Mouse (Mus musculus) layer of hippocampus, adult 9-10 months (tissue): ENCODE measurements at regions not wholly inside any gene's neighbourhood (a gene's known extent, or its start where the extent isn't known, plus 50 kb on each side); places are given as distances from the start of the nearest gene placed in this dataset.
"Not testable (repeated sequence)": the region's sequence is repeated elsewhere in the genome, so short reads cannot be mapped to it uniquely, and the experiment has no call there.

Source experiments
- DNase-seq: peaks from one replicate; pipeline ENCODE4 v3.0.0; 2022; ENCODE audit warnings: low spot score

- DNase-seq, result no peak
These were observed 1052.2 kb downstream of the Hace1 start for GRCm38 (mm10) chr10:46629876-46630275.

GRCm38 (mm10) chr10:46663041-46663440, 1085.4 kb downstream of the Hace1 start:
- DNase-seq, result no peak

- not testable (repeated sequence) for DNase-seq
These were observed 1112.3 kb downstream of the Hace1 start for GRCm38 (mm10) chr10:46689823-46690372.

DNA sequence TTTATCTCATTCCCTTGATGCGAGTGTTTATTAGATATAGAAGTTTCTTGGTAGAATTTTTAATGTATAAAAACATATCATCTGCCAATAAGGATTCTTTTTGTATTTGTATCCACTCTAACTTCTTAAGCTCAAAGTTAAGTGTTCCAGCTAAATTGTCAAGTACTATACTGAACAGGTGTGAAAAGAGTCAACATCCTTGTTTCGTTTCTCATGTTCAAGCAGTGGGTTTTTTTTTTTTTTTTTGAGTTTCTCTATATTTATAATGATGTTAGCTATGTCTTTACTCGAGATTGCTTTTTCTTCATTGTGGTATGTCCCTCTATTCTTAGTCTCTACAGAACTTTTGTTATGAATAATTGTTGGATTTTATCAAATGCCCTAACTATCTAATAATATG, 1115.0 kb downstream of the Hace1 start:
- DNase-seq, result no peak

GRCm38 (mm10) chr10:46697363-46698246, 1120.0 kb downstream of the Hace1 start:
- peak; percentile 30 for DNase-seq

DNA sequence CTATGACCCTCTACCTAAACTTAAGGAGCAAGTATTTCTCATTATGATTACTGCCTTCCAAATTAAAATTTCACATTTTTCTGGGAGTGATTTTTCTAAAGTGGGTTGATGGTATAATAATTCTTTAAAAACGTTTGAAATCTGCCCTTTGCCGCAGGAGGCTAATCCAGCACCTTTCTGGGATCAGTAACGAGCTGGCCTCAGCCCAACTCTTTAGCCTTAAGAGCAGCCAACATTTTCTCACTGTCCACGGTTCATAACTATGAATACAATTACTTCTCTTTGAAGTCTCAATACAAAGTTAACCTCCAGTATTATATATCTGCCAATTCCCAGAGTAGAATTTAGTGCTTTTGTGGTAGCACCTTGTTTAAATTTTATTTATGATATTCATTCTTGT, 1123.6 kb downstream of the Hace1 start:
- DNase-seq, result no peak

GRCm38 (mm10) chr10:46708022-46708421, 1130.4 kb downstream of the Hace1 start:
- not testable (repeated sequence) for DNase-seq

GRCm38 (mm10) chr10:46712690-46713089, 1135.1 kb downstream of the Hace1 start:
- no peak for DNase-seq

- peak; percentile 30 for DNase-seq
These were observed 1140.9 kb downstream of the Hace1 start for GRCm38 (mm10) chr10:46718349-46719087.

DNA sequence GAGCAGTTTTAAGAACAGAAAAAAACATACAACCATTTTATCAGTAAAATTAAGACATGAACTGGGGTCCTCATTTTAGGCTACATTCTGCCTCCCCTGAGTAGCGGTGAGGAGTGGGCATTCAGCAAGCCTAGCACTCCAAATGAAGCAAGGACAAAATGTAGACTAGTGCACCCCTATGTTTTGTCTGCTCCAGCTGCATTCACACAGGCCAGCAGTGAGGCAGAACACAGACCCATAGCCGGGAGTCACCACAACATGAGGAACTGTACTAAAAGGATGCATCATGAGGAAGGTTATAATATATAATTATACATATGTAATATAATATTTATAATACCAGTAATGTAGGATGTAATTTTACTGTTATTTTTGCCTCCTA, 1141.5 kb downstream of the Hace1 start:
- DNase-seq, result no peak

GRCm38 (mm10) chr10:46723666-46724065, 1146.0 kb downstream of the Hace1 start:
- no peak for DNase-seq

- DNase-seq, result no peak
These were observed 1153.0 kb downstream of the Hace1 start for GRCm38 (mm10) chr10:46730601-46731000.

DNA sequence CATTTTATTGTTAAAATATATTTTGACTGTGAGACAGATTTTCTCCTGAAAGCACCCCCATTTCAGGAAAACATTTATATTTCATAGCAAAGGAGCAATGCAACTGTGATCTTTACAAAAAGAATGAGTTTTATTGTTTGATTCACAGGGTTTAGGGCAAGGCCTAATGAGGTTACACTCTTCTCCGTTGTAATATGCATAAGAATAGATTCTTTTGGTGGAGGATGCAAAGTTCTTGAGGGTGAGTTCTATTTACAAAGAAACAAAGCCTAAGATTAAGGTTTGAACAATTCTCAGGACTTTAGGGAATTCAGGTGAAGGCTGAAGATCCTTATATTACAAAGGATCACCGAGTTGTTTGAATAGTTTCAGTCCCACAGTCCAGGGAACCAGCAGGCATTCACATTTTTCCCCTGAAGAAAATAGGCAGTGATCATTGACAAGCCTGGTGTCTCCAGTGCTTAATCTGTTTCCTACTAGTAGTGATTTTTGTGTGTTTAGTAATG, 1156.2 kb downstream of the Hace1 start:
- DNase-seq, result no peak

DNA sequence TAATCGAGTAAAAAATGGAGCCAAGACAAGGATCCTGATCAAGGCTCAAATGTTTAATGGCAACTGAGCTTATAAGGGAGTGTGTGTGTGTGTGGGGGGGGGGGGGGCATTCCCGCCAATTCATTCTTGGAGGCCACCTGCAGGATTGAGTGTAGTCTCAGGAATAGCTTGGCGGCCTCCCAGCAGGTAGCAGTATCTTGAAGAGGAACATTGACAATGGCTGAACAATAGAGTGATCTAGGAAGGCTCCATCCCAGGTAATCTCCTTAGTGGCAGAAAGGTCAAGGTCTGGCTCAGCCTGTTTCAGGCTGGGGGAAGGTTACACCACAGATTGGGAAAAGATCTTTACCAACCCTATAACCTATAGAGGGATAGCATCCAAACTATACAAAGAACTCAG, 1163.5 kb downstream of the Hace1 start:
- no peak for DNase-seq

GRCm38 (mm10) chr10:46742131-46742530, 1164.5 kb downstream of the Hace1 start:
- DNase-seq, result no peak

GRCm38 (mm10) chr10:46760923-46761322, 1183.3 kb downstream of the Hace1 start:
- no peak for DNase-seq

DNA sequence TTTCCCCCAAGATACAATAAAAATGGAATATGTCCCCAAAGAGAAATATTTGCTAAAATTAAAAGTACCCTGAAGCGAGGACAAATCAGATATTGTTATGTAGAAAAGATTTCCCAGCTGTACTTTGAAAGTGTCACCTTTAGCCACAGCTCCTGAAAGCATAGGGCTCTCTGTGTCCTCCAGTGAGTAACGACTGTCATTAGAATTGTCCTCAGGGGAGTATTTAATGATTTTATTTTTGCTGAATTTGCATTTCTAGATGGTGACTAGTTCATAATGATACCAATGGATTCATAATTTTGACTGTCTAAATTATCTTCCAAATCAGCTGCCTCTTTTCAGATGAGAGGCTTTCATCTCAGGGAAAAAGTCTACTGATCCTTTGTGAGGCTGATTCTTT, 1201.1 kb downstream of the Hace1 start:
- DNase-seq, result no peak

DNA sequence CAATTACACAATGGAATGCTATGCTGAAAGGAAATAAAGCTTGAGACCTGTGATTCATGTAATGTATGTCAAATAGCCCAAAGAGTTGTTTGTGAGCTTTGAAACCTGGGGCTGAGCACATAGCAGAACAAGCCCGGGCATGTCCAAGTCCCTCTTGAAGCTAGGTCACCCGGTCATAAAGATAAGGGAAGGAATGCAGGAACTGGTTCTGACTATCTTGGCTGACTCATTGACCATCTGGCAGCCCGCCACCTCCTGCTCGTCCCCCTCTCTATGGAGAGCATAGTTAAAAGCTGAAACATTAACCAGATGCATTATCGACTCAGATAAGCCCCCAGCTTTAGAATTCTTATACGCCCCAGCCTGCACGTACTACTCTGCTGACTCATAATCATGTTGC, 1208.1 kb downstream of the Hace1 start:
- DNase-seq, result not testable (repeated sequence)

- DNase-seq, result no peak
These were observed 1236.6 kb downstream of the Hace1 start for GRCm38 (mm10) chr10:46814271-46814670.

GRCm38 (mm10) chr10:46819133-46819532, 1241.5 kb downstream of the Hace1 start:
- DNase-seq, result no peak

- no peak for DNase-seq
These were observed 1242.3 kb downstream of the Hace1 start for GRCm38 (mm10) chr10:46819965-46820364.

GRCm38 (mm10) chr10:46823837-46824236, 1246.2 kb downstream of the Hace1 start:
- no peak for DNase-seq

GRCm38 (mm10) chr10:46826012-46826411, 1248.4 kb downstream of the Hace1 start:
- DNase-seq, result no peak
